Mouse (Mus musculus): ENCODE results near the gene Hoga1. TPM values are rescaled to one million over a fixed set of nuclear protein-coding genes. Genes with fewer than 3 reads are reported as not detected.

The Hoga1 gene
- total and polyA plus RNA-seq, 2 experiments from 2014 or later = 3.5 to 3.6 TPM

DNA sequence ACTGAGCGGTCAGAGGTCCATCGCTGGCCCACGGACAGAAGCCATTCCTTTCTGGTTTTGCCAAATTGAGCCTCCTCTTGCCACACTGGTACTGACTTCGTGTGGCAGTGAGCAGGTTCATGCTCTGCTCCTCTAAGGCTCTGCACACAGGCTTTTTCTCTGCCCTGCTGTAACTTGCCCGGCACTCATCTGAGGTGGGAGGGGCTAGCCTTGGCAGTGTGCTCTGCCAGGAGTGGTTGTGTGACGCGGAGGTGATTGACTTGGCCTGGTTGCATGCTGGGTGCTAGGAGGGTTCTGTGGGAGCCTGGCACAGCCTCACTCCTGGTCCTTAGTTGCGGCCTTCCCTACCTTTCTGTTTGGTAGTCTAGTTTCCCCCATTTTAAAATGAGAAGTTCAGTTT lies 75.0 kb downstream of the Hoga1 start:
- ATAC-seq (no peak), DNase-seq (no peak)
- Histone ChIP-seq H3K36me3 (ENCODE audit: insufficient read depth) (peaks cover 72% of the 10 kb centered on the region), H3K4me3 (ENCODE audit: low read depth, low read length) (no peak overlapping the region), H3K4me1 (ENCODE audit: insufficient read depth) (no peaks in the 10 kb centered on the region), H3K9me3 (ENCODE audit: low read length) (no peaks in the 10 kb centered on the region), H3K27me3 (ENCODE audit: insufficient read depth, low read length) (no peaks in the 10 kb centered on the region), H3K27ac (ENCODE audit: low read depth, low read length) (no peak overlapping the region), H3K4me2 (ENCODE audit: low read depth) (no peak overlapping the region), H3K9ac (no peak overlapping the region)
- no peak for TF ChIP-seq CTCF (IDR thresholded peaks at IDR 0.05; ENCODE audit: low read depth)
- WGBS = 89% methylated on average over 8 of the region's 8 CpGs

Other genes starting within 250 kb of the Hoga1 start
- 3.9 and 6.0 TPM in 2 replicates for gene Arhgap19, start 243.6 kb upstream of the Hoga1 start, total RNA-seq (2014; rRNA removed)
- gene Arhgap19, start 243.6 kb upstream of the Hoga1 start, polyA plus RNA-seq (2015; fragmentation: Nextera tagmentation; extraction: Ambion mirVana) = 3.1 and 3.2 TPM in 2 replicates
- gene Frat1, start 215.6 kb upstream of the Hoga1 start, total RNA-seq (2014; rRNA removed) = 40.2 and 43.4 TPM in 2 replicates
- gene Frat1, start 215.6 kb upstream of the Hoga1 start, polyA plus RNA-seq (2015; fragmentation: Nextera tagmentation; extraction: Ambion mirVana) = 48.2 and 52.3 TPM in 2 replicates
- 14.4 and 22.4 TPM in 2 replicates for gene Frat2, start 197.5 kb upstream of the Hoga1 start, total RNA-seq (2014; rRNA removed)
- 14.8 and 15.5 TPM in 2 replicates for gene Frat2, start 197.5 kb upstream of the Hoga1 start, polyA plus RNA-seq (2015; fragmentation: Nextera tagmentation; extraction: Ambion mirVana)
- gene Rrp12, start 149.4 kb upstream of the Hoga1 start, total RNA-seq (2014; rRNA removed) = 17.0 and 19.5 TPM in 2 replicates
- gene Rrp12, start 149.4 kb upstream of the Hoga1 start, polyA plus RNA-seq (2015; fragmentation: Nextera tagmentation; extraction: Ambion mirVana) = 12.3 and 14.4 TPM in 2 replicates
- gene Pgam1, start 133.7 kb upstream of the Hoga1 start, total RNA-seq (2014; rRNA removed) = 400 and 416 TPM in 2 replicates
- gene Pgam1, start 133.7 kb upstream of the Hoga1 start, polyA plus RNA-seq (2015; fragmentation: Nextera tagmentation; extraction: Ambion mirVana) = 501 and 537 TPM in 2 replicates
- 29.6 and 33.3 TPM in 2 replicates for gene Exosc1, start 112.2 kb upstream of the Hoga1 start, total RNA-seq (2014; rRNA removed)
- 69.4 and 71.0 TPM in 2 replicates for gene Exosc1, start 112.2 kb upstream of the Hoga1 start, polyA plus RNA-seq (2015; fragmentation: Nextera tagmentation; extraction: Ambion mirVana)
- 53.3 and 58.6 TPM in 2 replicates for gene Zdhhc16, start 112.1 kb upstream of the Hoga1 start, total RNA-seq (2014; rRNA removed)
- gene Zdhhc16, start 112.1 kb upstream of the Hoga1 start, polyA plus RNA-seq (2015; fragmentation: Nextera tagmentation; extraction: Ambion mirVana) = 96.8 and 97.4 TPM in 2 replicates
- gene Mms19, start 64.5 kb upstream of the Hoga1 start, total RNA-seq (2014; rRNA removed) = 42.2 and 66.5 TPM in 2 replicates
- 17.4 and 25.8 TPM in 2 replicates for gene Mms19, start 64.5 kb upstream of the Hoga1 start, polyA plus RNA-seq (2015; fragmentation: Nextera tagmentation; extraction: Ambion mirVana)
- gene Ubtd1, start 63.8 kb upstream of the Hoga1 start, total RNA-seq (2014; rRNA removed) = 18.7 and 22.2 TPM in 2 replicates
- gene Ubtd1, start 63.8 kb upstream of the Hoga1 start, polyA plus RNA-seq (2015; fragmentation: Nextera tagmentation; extraction: Ambion mirVana) = 12.2 and 13.3 TPM in 2 replicates
- gene Ankrd2, start 9.6 kb upstream of the Hoga1 start, total RNA-seq (2014; rRNA removed) = 0.69 TPM in 1 of 2 replicates, not detected in the other
- gene Ankrd2, start 9.6 kb upstream of the Hoga1 start, polyA plus RNA-seq (2015; fragmentation: Nextera tagmentation; extraction: Ambion mirVana) = 1.2 and 1.4 TPM in 2 replicates
- gene 4933411K16Rik, start 6.6 kb downstream of the Hoga1 start, total RNA-seq (2014; rRNA removed) = 0.15 and 0.24 TPM in 2 replicates
- gene 4933411K16Rik, start 6.6 kb downstream of the Hoga1 start, polyA plus RNA-seq (2015; fragmentation: Nextera tagmentation; extraction: Ambion mirVana) = not detected in 2 replicates
- gene Morn4, start 40.7 kb downstream of the Hoga1 start, total RNA-seq (2014; rRNA removed) = 55.9 and 57.0 TPM in 2 replicates
- gene Morn4, start 40.7 kb downstream of the Hoga1 start, polyA plus RNA-seq (2015; fragmentation: Nextera tagmentation; extraction: Ambion mirVana) = 150 and 167 TPM in 2 replicates
- 13.7 and 16.3 TPM in 2 replicates for gene Pi4k2a, start 44.9 kb downstream of the Hoga1 start, total RNA-seq (2014; rRNA removed)
- gene Pi4k2a, start 44.9 kb downstream of the Hoga1 start, polyA plus RNA-seq (2015; fragmentation: Nextera tagmentation; extraction: Ambion mirVana) = 29.7 and 34.1 TPM in 2 replicates
- 9.5 and 17.5 TPM in 2 replicates for gene Avpi1, start 83.4 kb downstream of the Hoga1 start, total RNA-seq (2014; rRNA removed)
- 14.3 and 15.4 TPM in 2 replicates for gene Avpi1, start 83.4 kb downstream of the Hoga1 start, polyA plus RNA-seq (2015; fragmentation: Nextera tagmentation; extraction: Ambion mirVana)
- gene Marveld1, start 101.8 kb downstream of the Hoga1 start, total RNA-seq (2014; rRNA removed) = 8.2 and 11.9 TPM in 2 replicates
- 2.9 and 4.3 TPM in 2 replicates for gene Marveld1, start 101.8 kb downstream of the Hoga1 start, polyA plus RNA-seq (2015; fragmentation: Nextera tagmentation; extraction: Ambion mirVana)
- gene Zfyve27, start 118.3 kb downstream of the Hoga1 start, total RNA-seq (2014; rRNA removed) = 70.8 and 94.4 TPM in 2 replicates
- gene Zfyve27, start 118.3 kb downstream of the Hoga1 start, polyA plus RNA-seq (2015; fragmentation: Nextera tagmentation; extraction: Ambion mirVana) = 32.4 and 44.1 TPM in 2 replicates
- gene Sfrp5, start 156.6 kb downstream of the Hoga1 start, total RNA-seq (2014; rRNA removed) = 1.8 and 3.7 TPM in 2 replicates
- 2.7 and 3.4 TPM in 2 replicates for gene Sfrp5, start 156.6 kb downstream of the Hoga1 start, polyA plus RNA-seq (2015; fragmentation: Nextera tagmentation; extraction: Ambion mirVana)
- 79.1 and 90.1 TPM in 2 replicates for gene Golga7b, start 202.0 kb downstream of the Hoga1 start, total RNA-seq (2014; rRNA removed)
- 44.7 and 61.4 TPM in 2 replicates for gene Golga7b, start 202.0 kb downstream of the Hoga1 start, polyA plus RNA-seq (2015; fragmentation: Nextera tagmentation; extraction: Ambion mirVana)

Data from forebrain, postnatal 0 days (tissue).